Mouse (Mus musculus): ENCODE measurements at regions not wholly inside any gene's neighbourhood (a gene's known extent, or its start where the extent isn't known, plus 50 kb on each side); places are given as distances from the start of the nearest gene placed in this dataset.

- no peak for ATAC-seq
- POLR2A ChIA-PET, result no interaction called here
- no peak for DNase-seq (ENCODE audit: low read depth, low spot score)
- CTCF ChIA-PET, result interaction anchor here (1.2 kb wide), 1 partner anchor 8 kb away, joined by 3 read pairs; no protein-coding TSS in a partner anchor
- no peak for TF ChIP-seq CTCF (IDR thresholded peaks at IDR 0.05)
- in situ Hi-C loops (cut with MboI; ENCODE audit: low pct_unique_long_range_greater_than_20kb), result loop anchor here (25.0 kb wide), 1 partner anchor 712 kb away; no protein-coding TSS in a partner anchor
- H3K27me3 ChIP-seq, result no peaks in the 10 kb centered on the region
Measured at GRCm38 (mm10) chr4:8374737-8375489, 136.1 kb upstream of the Car8 start.

DNA sequence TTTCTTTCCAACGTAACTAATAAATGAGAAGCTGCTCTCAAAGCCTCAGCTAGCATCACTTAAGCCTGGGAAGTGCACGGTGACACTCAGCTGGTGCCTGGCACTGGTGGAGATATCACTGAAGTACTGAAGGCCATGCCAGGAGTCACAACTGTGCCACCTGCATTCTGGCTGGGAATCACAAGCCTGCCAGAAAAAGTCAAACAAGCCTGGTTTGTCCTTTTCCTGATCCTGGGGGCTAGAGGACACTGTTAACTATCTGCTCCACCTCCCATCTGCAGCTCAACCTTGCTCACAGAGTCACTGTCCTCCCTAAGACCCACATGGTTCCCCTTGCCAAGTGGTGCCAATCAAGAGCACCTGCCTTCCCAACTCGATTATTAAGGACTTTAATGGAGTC lies 135.2 kb upstream of the Car8 start:
- DNase-seq (ENCODE audit: low read depth, low spot score) (no peak), ATAC-seq (no peak)
- no peaks in the 10 kb centered on the region for H3K27me3 ChIP-seq
- in situ Hi-C loops (cut with MboI; ENCODE audit: low pct_unique_long_range_greater_than_20kb), result no loop called here
- ChIA-PET CTCF (no interaction called here), POLR2A (no interaction called here)
- TF ChIP-seq CTCF (IDR thresholded peaks at IDR 0.05), result no peak

DNA sequence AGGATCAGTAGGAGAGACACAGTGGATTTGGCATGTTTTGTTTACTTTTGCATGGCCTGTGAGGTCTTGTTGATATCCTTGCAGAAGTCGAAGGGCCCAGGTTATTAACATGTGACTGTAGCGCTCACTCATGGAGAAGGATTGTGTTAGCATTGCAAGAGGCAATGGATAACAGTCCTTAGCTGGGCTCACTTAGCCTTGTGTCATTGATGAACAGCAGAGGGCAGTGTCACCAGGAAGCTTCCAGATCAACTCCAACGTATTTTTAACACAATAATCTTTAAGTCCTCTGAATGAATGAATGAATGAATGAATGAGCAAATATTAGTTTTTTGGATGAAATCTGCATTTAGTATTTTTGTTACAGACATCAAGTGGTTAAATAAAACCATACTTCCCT lies 133.2 kb upstream of the Car8 start:
- H3K27me3 ChIP-seq, result no peaks in the 10 kb centered on the region
- DNase-seq (ENCODE audit: low read depth, low spot score) (no peak), ATAC-seq (no peak)
- ChIA-PET POLR2A (no interaction called here), CTCF (no interaction called here)
- peak; percentile 29 for TF ChIP-seq CTCF (IDR thresholded peaks at IDR 0.05)
- in situ Hi-C loops (cut with MboI; ENCODE audit: low pct_unique_long_range_greater_than_20kb), result no loop called here

- CTCF ChIA-PET, result no interaction called here
- ATAC-seq, result no peak
- POLR2A ChIA-PET, result no interaction called here
- in situ Hi-C loops (cut with MboI; ENCODE audit: low pct_unique_long_range_greater_than_20kb), result no loop called here
- no peaks in the 10 kb centered on the region for H3K27me3 ChIP-seq
- DNase-seq (ENCODE audit: low read depth, low spot score), result no peak
- no peak for TF ChIP-seq CTCF (IDR thresholded peaks at IDR 0.05)
Measured at GRCm38 (mm10) chr4:8370786-8371185, 131.9 kb upstream of the Car8 start.

DNA sequence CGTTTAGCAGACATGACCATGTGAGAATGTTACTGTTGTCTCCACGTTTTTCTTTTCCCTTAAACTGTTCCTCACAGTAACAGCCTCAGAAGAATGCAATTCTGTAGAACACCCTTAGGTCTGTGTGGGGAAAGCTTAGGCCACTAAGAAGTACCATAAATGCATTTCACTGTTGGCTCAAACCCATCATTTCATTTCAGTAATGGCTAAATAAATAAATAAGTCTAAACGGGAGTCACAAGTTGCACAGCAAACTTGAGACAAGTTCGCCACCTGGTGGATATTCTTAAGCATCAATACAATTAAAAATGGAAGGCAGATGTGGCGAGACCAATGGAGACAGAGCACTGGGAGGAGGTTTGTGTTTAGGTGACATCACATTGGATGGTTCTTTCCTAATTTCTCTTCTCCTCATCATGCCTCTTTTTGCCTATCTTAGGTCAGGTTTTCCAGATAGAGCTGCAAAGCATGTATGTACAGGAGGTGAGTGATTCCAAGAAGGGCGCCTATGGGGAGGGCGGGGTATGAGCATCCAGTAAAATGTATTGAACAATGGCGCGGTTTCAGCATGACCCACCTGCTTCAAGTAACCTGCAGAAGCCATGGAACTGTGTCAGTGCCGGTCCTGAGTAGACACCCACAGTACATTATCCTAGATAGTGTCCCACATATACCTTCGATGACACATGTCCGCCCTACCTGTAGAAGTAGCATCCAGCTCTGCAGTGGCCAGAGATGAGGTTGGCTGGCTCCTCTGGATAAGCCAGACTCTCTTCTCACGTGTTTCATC lies 128.8 kb upstream of the Car8 start:
- in situ Hi-C loops (cut with MboI; ENCODE audit: low pct_unique_long_range_greater_than_20kb), result loop anchor here (10.0 kb wide), 2 partner anchors 183 to 1803 kb away; no protein-coding TSS in a partner anchor

DNA sequence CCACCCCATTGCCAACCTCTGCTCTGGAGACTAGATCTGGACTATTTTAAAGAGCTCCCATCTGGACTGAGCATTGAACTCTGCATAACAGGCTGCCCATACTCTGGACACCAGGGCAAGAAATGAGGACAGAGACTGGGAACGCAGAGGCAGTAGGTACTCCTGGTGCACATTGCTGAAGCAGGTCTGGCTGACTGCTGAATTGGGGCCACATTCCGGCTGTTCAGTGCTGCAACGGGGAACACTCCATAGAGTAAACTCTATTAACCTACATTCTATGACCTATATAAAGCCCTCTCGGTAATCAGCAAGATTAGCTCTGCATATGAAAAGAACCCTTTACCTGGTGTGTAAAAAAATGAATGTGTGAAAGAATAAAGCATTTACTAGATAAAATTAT lies 128.1 kb upstream of the Car8 start:
- ChIA-PET CTCF (interaction anchor here (1.1 to 1.7 kb wide), 5 partner anchors 9 to 180 kb away, joined by 3 to 6 read pairs (median 3); no protein-coding TSS in a partner anchor), POLR2A (no interaction called here)
- no peaks in the 10 kb centered on the region for H3K27me3 ChIP-seq
- in situ Hi-C loops (cut with MboI; ENCODE audit: low pct_unique_long_range_greater_than_20kb), result loop anchor here (10.0 kb wide), 2 partner anchors 182 to 1802 kb away; no protein-coding TSS in a partner anchor
- no peak for TF ChIP-seq CTCF (IDR thresholded peaks at IDR 0.05)
- ATAC-seq (no peak), DNase-seq (ENCODE audit: low read depth, low spot score) (no peak)

More for the DNA sequence above, 128.8 kb upstream of the Car8 start:
- no peaks in the 10 kb centered on the region for H3K27me3 ChIP-seq
- TF ChIP-seq CTCF (IDR thresholded peaks at IDR 0.05), result peak; percentile 56
- no peak for ATAC-seq
- no peak for DNase-seq (ENCODE audit: low read depth, low spot score)
- CTCF ChIA-PET, result interaction anchor here (1.1 to 1.7 kb wide), 5 partner anchors 8 to 181 kb away, joined by 3 to 6 read pairs (median 3); no protein-coding TSS in a partner anchor
- POLR2A ChIA-PET, result no interaction called here

DNA sequence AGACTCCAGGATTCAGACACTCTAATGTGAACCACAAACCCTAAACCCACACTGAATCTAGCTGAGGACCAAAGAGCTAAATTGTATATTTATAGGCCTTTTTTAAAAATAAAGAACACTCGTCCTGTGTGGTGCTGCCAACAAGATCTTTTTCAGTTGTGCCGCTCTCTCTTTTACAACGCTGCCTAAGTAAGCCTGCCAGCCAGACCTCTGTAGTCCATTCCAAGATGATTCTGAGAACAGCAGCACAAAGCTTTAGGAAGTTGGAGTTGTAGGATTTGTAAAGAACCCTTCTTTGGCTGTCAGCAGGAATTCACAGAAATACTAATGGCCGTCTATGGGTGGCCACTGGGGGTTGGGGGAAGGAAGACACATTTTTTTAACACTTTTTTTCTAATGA lies 123.6 kb upstream of the Car8 start:
- CTCF ChIA-PET, result no interaction called here
- ATAC-seq, result no peak
- DNase-seq (ENCODE audit: low read depth, low spot score), result no peak
- POLR2A ChIA-PET, result no interaction called here
- in situ Hi-C loops (cut with MboI; ENCODE audit: low pct_unique_long_range_greater_than_20kb), result loop anchor here (10.0 kb wide), 2 partner anchors 178 to 1798 kb away; no protein-coding TSS in a partner anchor
- no peak for TF ChIP-seq CTCF (IDR thresholded peaks at IDR 0.05)
- H3K27me3 ChIP-seq, result no peaks in the 10 kb centered on the region

- in situ Hi-C loops (cut with MboI; ENCODE audit: low pct_unique_long_range_greater_than_20kb), result loop anchor here (10.0 kb wide), 2 partner anchors 177 to 1797 kb away; no protein-coding TSS in a partner anchor
- ChIA-PET CTCF (no interaction called here), POLR2A (no interaction called here)
- no peaks in the 10 kb centered on the region for H3K27me3 ChIP-seq
- no peak for TF ChIP-seq CTCF (IDR thresholded peaks at IDR 0.05)
- no peak for DNase-seq (ENCODE audit: low read depth, low spot score)
- no peak for ATAC-seq
Measured at GRCm38 (mm10) chr4:8361931-8362330, 123.1 kb upstream of the Car8 start.

- ChIA-PET CTCF (no interaction called here), POLR2A (no interaction called here)
- H3K27me3 ChIP-seq, result no peaks in the 10 kb centered on the region
- ATAC-seq, result no peak
- DNase-seq (ENCODE audit: low read depth, low spot score), result no peak
- in situ Hi-C loops (cut with MboI; ENCODE audit: low pct_unique_long_range_greater_than_20kb), result loop anchor here (10.0 kb wide), 2 partner anchors 177 to 1797 kb away; no protein-coding TSS in a partner anchor
- TF ChIP-seq CTCF (IDR thresholded peaks at IDR 0.05), result no peak
Measured at GRCm38 (mm10) chr4:8361305-8361704, 122.5 kb upstream of the Car8 start.

DNA sequence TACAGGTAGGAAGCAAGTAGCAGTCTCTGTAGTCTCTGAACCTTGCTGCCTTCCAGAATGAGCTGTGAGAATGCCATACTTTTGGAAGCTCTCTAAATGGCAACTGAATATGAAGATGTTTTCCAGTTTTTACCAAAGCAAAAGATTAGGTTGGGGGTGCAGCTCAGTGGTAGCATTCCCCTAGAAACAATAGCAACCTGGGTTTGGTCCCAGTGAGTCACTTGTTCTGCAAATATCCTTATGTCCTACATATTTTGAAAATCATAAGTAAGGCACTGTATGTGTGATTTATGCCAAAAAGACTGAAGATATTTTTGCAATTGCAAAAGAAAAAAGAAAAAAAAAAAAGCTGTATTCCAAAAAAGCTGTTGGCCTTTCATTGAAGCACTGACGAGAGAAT lies 118.6 kb upstream of the Car8 start:
- no peaks in the 10 kb centered on the region for H3K27me3 ChIP-seq
- POLR2A ChIA-PET, result no interaction called here
- CTCF ChIA-PET, result no interaction called here
- no peak for TF ChIP-seq CTCF (IDR thresholded peaks at IDR 0.05)
- DNase-seq (ENCODE audit: low read depth, low spot score), result no peak
- ATAC-seq, result no peak
- in situ Hi-C loops (cut with MboI; ENCODE audit: low pct_unique_long_range_greater_than_20kb), result no loop called here

DNA sequence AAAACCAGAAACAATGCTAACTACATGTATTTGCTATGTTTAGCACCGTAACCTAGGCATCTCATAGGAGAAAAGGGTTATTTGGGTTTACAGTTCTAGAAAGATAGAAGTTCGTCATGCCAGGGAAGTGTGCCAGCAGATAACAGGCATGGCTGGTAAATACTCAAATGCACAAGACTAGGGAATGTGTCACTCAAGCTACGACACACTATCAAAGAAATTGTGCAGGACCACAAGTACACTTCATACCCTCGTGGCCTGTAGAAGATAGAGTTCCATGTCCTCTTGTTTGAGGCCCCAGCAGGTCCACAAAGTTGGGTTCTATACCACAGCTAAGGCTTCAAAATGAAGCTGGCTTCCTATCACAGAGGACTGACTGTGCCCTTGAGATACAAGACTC lies 103.1 kb upstream of the Car8 start:
- no peak for TF ChIP-seq CTCF (IDR thresholded peaks at IDR 0.05)
- in situ Hi-C loops (cut with MboI; ENCODE audit: low pct_unique_long_range_greater_than_20kb), result no loop called here
- DNase-seq (ENCODE audit: low read depth, low spot score) (no peak), ATAC-seq (no peak)
- POLR2A ChIA-PET, result no interaction called here
- H3K27me3 ChIP-seq, result no peaks in the 10 kb centered on the region
- CTCF ChIA-PET, result no interaction called here

All from Patski (cell line).